Mouse (Mus musculus): Measurements from ENCODE around the gene Ctdspl. TPM values are rescaled to one million over a fixed set of nuclear protein-coding genes. Genes with fewer than 3 reads are reported as not detected.
A peak's percentile ranks its signal among the peaks of the same experiment; 100 is the strongest.

The Ctdspl gene
- total RNA-seq, 2 experiments from 2014 or later, result 3.1 to 14.6 TPM

GRCm38 (mm10) chr9:118914589-118914988 lies 11.7 kb upstream of the Ctdspl start:
- no peak for ATAC-seq (replicated peaks; ENCODE audit: low FRiP score, low TSS enrichment, poor library complexity, severe bottlenecking)

DNA sequence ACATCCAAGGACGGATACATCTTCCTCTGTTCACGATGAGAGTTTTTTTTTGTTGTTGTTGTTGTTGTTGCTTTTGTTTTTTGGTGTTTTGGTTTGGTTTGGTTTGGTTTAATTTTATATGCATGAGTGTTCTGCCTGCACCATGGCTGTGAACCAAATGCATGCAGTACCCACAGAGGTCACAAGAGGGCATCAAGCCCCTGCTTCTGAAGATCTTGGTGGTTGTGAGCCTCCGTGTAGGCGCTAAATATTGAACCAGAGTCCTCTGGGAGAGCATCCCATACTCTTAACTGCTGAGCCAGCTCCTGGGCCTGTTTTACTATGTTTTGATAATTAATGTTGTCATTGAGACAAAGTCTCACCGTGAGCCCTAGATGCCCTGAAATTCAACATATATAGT lies 11.0 kb upstream of the Ctdspl start:
- ATAC-seq (replicated peaks; ENCODE audit: low FRiP score, low TSS enrichment, poor library complexity, severe bottlenecking), result peak; percentile 59; the same call in 1 of the 2 replicates

DNA sequence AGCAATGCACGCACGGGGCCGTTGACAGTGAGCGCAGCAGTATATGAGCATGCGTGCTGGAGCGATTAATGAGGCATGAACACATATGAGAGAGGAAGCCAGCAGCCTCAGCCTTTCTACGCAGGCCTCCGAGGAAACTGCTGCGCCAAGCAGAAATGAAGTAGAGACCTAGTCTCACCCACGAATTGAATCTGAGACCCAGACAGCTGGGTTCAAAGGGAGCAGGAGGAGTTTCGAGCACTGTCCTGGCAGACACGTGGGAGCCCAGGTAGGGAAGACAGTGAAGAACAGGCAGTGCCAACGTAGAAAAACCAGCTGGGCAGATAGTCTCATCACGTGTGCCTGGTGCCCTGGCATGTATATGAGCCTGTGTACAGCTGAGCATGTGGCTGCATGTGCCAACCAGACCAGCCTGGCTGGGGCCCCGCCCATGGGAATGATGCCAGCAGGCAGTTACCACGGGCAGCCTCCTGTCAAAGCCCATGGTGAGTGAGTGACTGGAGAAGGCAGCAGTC lies 6.5 kb upstream of the Ctdspl start:
- peak; percentile 64 for ATAC-seq (replicated peaks; ENCODE audit: low FRiP score, low TSS enrichment, poor library complexity, severe bottlenecking)

GRCm38 (mm10) chr9:118920798-118921515 lies 5.3 kb upstream of the Ctdspl start:
- ATAC-seq (replicated peaks; ENCODE audit: low FRiP score, low TSS enrichment, poor library complexity, severe bottlenecking), result peak; percentile 56

GRCm38 (mm10) chr9:118921926-118922325 lies 4.3 kb upstream of the Ctdspl start:
- ATAC-seq (replicated peaks; ENCODE audit: low FRiP score, low TSS enrichment, poor library complexity, severe bottlenecking), result no peak

DNA sequence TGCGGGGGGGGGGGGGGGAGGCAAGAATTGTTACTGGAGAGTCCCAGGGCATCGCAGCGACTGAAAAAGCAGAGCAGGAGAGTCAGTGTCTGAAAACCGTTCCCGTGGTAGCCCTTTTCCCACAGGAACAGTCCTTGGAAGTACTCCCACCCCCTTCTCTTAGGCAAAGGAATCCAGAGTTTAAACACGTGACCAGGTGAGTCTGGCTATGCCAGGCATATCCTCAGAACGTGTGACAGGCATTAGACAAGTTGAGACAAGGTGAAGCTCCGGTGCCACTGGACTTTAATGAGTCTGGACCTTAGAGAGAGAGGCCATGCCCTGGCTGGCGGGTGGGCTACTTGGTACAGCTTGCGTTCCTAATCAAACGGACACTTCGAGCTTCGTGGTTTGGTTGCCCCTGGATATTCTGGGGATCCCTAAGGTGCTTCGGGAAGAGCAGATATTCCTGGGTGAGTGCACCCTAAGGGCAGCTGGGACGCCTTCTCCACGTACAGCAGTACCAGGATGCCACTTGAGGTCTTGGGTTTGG lies 1.6 kb upstream of the Ctdspl start:
- no peak for ATAC-seq (replicated peaks; ENCODE audit: low FRiP score, low TSS enrichment, poor library complexity, severe bottlenecking)

GRCm38 (mm10) chr9:118925286-118926110 lies 755 bp upstream of the Ctdspl start:
- ATAC-seq (replicated peaks; ENCODE audit: low FRiP score, low TSS enrichment, poor library complexity, severe bottlenecking), result peak; percentile 90

DNA sequence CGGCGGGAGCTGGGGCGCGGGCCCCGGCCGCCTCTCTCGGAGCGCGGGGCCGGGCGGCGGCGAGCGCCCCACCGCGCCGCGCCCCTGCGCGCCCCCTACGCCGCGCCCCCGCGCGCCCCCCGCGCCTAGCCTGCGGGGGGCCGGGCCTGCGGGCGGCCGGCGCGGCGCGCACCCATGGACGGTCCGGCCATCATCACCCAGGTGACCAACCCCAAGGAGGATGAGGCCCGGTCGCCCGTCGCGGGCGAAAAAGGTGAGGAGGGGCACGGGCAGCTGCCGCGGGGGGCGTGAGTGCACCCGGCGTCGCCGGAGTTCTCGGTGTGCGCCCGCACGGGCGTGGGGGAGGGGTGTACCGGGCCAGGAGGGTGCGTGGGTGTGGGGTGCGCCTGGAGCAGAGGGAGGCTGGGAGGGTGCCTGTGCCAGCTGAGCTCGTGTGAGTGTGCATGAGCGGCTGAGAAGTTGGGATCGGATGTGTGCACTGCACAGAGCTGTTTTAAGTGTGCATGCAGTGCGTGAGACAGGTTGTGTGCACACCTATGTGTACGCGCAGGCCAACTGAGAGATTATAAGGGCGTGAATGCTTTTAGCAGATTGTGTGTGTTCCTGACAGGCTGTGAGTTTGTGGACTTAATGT lies 552 bp downstream of the Ctdspl start:
- ATAC-seq (replicated peaks; ENCODE audit: low FRiP score, low TSS enrichment, poor library complexity, severe bottlenecking), result peak; percentile 11; the same call in 1 of the 2 replicates

DNA sequence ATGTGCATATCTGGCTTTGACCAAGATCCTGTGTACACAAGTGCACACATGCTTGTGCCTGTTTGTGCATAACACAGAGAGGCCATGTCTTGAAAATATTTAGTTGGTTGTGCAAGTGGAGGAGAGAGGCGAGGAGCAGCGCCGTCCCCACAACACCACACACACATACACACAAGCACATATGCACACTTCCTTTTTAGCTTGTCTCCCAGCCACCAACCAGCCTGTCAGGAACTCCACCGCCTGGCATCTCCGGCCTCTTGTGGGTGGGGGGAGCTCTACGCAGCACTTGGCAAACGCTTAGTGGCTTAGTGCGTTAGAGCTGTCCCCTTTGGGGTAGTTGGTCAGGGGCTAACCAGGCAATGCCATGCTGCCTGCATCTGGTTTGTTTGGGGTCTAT lies 1.2 kb downstream of the Ctdspl start:
- no peak for ATAC-seq (replicated peaks; ENCODE audit: low FRiP score, low TSS enrichment, poor library complexity, severe bottlenecking)

DNA sequence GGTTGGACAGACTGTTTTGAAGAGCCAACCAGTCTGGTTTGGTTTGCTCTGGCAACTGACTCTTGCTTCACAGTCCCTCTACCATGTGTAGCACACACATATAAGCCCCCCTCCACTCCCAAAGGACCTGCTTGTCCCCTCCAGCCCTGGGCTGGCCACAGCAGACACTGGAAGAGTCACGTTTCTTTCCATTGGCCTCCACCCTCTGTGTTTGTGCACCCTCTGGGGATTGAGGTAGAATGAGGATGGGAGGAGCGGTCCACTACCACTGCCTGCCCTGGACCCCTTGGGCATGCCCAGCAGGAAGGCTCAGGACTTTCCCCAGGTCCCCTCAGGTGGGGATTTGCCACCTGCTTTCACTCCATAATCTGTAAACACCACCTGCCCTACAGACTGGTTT lies 1.8 kb downstream of the Ctdspl start:
- ATAC-seq (replicated peaks; ENCODE audit: low FRiP score, low TSS enrichment, poor library complexity, severe bottlenecking), result no peak

DNA sequence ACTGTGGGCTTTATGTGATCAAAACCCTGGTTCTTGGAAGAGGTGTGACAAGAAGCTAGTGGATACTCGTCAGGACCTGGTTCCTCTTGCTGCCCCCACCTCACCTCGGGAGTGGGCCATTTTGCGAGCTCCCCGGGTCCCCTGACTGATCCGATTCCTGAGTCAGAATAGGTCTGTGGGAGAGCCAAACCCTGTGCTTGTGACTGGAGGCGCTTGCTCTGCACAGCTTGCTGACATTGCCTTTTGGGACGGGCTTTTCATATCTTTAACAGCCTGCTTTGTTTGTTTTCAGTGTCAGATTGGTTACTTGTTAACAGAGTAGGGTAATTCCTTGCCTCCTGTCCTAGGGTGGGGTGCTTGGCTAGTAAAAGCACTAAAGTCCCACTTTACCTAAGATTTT lies 2.4 kb downstream of the Ctdspl start:
- no peak for ATAC-seq (replicated peaks; ENCODE audit: low FRiP score, low TSS enrichment, poor library complexity, severe bottlenecking)

DNA sequence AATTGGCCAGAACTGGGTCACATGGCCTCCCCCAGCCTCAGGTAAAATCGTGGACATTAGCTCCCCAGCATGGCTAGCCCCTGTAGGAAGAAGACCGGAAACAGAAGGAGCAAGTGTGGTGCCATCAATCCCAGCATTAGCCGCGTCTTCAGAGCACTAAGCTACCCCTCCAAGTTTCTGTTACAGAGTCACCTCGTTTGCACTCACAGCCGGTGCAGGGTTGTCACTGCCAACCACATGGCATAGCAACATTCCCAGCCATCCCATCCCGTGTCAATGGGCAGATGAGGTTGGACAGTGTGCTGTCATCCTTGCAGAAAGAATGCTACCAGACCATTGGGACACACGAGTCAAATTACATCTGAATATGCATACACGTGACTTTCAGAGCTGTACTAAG lies 4.4 kb downstream of the Ctdspl start:
- no peak for ATAC-seq (replicated peaks; ENCODE audit: low FRiP score, low TSS enrichment, poor library complexity, severe bottlenecking)

DNA sequence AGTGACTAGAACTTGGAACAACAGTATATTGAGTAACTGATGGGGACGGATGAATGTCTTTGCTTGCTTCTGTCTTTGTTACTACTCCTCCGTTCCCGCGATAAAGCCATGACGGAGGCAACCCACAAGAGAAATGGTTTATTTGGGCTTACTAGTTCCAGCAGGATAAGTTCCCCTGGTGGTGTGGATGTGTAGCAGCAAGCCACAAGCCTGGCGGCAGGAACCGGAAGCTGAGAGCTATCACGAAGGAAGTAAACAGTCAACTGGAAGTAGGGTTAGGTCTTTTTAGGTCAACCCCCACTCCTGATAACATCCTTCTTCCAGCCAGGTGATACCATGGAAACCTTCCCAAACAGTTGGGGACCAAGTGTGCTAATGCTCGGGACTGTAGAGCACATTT lies 7.5 kb downstream of the Ctdspl start:
- no peak for ATAC-seq (replicated peaks; ENCODE audit: low FRiP score, low TSS enrichment, poor library complexity, severe bottlenecking)

GRCm38 (mm10) chr9:118934319-118934718 lies 8.1 kb downstream of the Ctdspl start:
- no peak for ATAC-seq (replicated peaks; ENCODE audit: low FRiP score, low TSS enrichment, poor library complexity, severe bottlenecking)

- ATAC-seq (replicated peaks; ENCODE audit: low FRiP score, low TSS enrichment, poor library complexity, severe bottlenecking), result no peak
These were observed 8.8 kb downstream of the Ctdspl start for GRCm38 (mm10) chr9:118935098-118935497.

DNA sequence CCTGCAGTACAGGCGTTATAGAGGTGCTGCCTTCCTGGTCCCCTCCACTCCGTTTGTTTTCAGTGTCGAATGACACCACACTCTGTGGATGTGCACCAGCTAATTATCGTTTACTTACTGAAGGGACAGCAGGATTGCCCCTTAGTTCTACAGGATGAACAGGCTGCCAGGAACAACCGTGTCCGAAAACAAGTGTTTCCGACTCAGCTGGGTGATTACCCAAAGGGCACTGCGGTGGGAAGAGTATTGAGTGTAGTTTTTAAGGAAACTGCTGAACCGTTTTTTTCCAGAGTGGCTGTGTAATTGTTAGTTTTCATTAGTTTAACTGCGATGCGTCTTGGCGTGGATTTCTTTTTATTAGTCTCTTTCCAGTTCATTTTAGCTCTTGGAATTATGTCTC lies 9.8 kb downstream of the Ctdspl start:
- ATAC-seq (replicated peaks; ENCODE audit: low FRiP score, low TSS enrichment, poor library complexity, severe bottlenecking), result no peak

DNA sequence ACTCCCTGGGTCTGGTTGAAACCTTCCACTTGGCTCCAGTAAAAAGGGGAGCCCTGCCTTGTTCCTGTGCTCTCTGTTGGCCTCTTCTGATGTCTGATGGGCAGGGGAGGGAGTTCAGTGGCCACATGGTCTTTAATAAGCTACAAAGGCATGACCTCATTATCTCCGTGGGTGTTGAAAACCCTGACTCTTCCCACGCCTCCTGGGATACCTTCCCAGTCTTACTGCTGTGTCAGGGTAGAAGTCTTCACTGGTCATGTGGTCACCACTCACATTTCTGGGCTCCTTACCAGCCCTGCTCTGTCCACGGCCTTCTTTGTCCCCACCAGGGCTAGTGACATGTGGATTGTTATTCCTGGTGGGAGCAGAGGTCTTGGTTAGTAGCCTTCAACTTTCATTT lies 11.3 kb downstream of the Ctdspl start:
- no peak for ATAC-seq (replicated peaks; ENCODE audit: low FRiP score, low TSS enrichment, poor library complexity, severe bottlenecking)

- no peak for ATAC-seq (replicated peaks; ENCODE audit: low FRiP score, low TSS enrichment, poor library complexity, severe bottlenecking)
These were observed 13.2 kb downstream of the Ctdspl start for GRCm38 (mm10) chr9:118939410-118939809.

DNA sequence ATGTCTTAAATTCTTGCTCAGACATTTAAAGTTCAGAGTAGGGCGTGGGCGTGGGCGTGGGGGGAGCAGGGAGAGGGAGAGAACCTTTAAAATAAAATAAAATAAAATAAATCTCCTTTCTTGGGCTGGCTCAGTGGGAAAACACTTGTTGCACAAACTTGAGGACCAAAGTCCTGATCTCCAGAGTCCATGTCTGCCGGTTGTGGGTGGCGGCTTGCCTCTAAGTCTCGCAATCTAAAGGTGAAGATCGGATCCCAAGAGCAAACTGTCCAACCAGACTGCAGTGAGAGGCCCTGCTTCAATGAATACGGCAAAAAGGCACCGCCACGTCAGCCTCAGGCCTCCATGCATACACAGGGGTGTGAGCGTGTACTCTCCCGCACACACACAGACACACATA lies 13.6 kb downstream of the Ctdspl start:
- no peak for ATAC-seq (replicated peaks; ENCODE audit: low FRiP score, low TSS enrichment, poor library complexity, severe bottlenecking)

DNA sequence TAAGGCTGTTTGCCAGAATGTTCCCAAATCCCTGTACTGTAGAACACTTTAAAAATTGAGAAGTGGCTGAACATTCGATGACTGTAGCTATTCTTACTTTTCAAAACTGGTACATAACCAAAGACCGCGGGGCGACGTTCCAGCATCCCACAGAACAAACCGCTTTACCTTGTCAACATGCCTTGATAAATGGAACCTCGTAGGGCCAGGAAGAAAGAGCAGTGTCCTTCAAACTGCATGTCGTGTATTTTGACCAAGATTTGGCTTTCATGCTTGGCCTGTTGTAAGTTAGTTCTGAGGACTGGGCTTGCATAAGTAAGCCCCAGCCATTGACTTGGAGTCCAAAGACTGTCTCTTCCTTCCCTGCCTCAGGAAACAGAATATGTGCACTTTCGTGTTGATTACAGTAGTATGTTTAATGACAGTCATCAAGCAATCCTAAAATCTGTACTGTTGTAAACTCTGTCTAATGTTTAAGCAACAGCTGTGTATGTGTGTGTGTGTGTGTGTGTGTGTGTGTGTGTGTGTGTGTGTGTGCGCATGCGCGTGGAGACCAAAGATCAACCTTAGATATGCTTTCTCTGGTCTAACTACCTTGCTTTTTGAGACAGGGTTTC lies 14.4 kb downstream of the Ctdspl start:
- no peak for ATAC-seq (replicated peaks; ENCODE audit: low FRiP score, low TSS enrichment, poor library complexity, severe bottlenecking)

Data from megakaryocyte-erythroid progenitor cell, adult 5-6 weeks (primary cell).